ENCODE assay signal across 12 mouse cellular contexts in genomic region chrX:99225111-99225752, GRCm38 (mm10).
A peak's percentile ranks its signal among the peaks of the same experiment; 100 is the strongest.
DNase-seq lines count a peak whose midpoint lies in the region; ATAC-seq lines count a peak whose summit lies in the region.
"Had no signal": no experiment of that assay in that cellular context is flagged by ENCODE, and none has a peak within 500 bp of the region (broad histone marks: within the 10 kb centered on the region; RNA-seq: fewer than 3 reads in every experiment).

No protein-coding gene starts in this region.

- H3K36me3 ChIP-seq in heart, embryonic 14.5 days (ENCODE audit: control insufficient read depth, insufficient read depth, low read length) = no peaks in the 10 kb centered on the region
- H3K36me3 ChIP-seq in midbrain, embryonic 12.5 days = no peaks in the 10 kb centered on the region
- no peaks in the 10 kb centered on the region for H3K36me3 ChIP-seq in midbrain, embryonic 10.5 days
- no peaks in the 10 kb centered on the region for H3K36me3 ChIP-seq in forebrain, embryonic 16.5 days (ENCODE audit: control insufficient read depth, insufficient read depth)
- no peaks in the 10 kb centered on the region for H3K36me3 ChIP-seq in midbrain, embryonic 14.5 days (ENCODE audit: control insufficient read depth, insufficient read depth, low read length)

- H3K9me3 ChIP-seq in heart, embryonic 14.5 days (ENCODE audit: control insufficient read depth, low read length) = no peaks in the 10 kb centered on the region
- no peaks in the 10 kb centered on the region for H3K9me3 ChIP-seq in midbrain, embryonic 12.5 days
- no peaks in the 10 kb centered on the region for H3K9me3 ChIP-seq in midbrain, embryonic 10.5 days (replicated peaks)
- no peaks in the 10 kb centered on the region for H3K9me3 ChIP-seq in forebrain, embryonic 16.5 days (ENCODE audit: control insufficient read depth, low read length)
- no peaks in the 10 kb centered on the region for H3K9me3 ChIP-seq in midbrain, embryonic 14.5 days (ENCODE audit: control insufficient read depth, low read length)

- no peaks in the 10 kb centered on the region; the same call in 1 of the 2 replicates for H3K27me3 ChIP-seq in heart, embryonic 14.5 days (ENCODE audit: control insufficient read depth, insufficient read depth, low read length)
- H3K27me3 ChIP-seq in midbrain, embryonic 12.5 days = peaks cover 83% of the 10 kb centered on the region
- peaks cover 98% of the 10 kb centered on the region for H3K27me3 ChIP-seq in midbrain, embryonic 10.5 days (ENCODE audit: low read depth, poor library complexity, severe bottlenecking)
- H3K27me3 ChIP-seq in forebrain, embryonic 16.5 days (replicated peaks; ENCODE audit: control insufficient read depth, insufficient read depth, low read length) = no peaks in the 10 kb centered on the region
- H3K27me3 ChIP-seq in midbrain, embryonic 14.5 days (ENCODE audit: control insufficient read depth, insufficient read depth, low read length) = no peaks in the 10 kb centered on the region

- H3K4me1 ChIP-seq in heart, embryonic 14.5 days (ENCODE audit: control insufficient read depth in 2 of 2, insufficient read depth in 2 of 2, low read length in 2 of 2) = peaks cover 4 to 12% of the 10 kb centered on the region in 2 experiments; a peak in 2 of 4 replicates
- peaks cover 14% of the 10 kb centered on the region for H3K4me1 ChIP-seq in midbrain, embryonic 12.5 days
- H3K4me1 ChIP-seq in midbrain, embryonic 10.5 days = peaks cover 30% of the 10 kb centered on the region
- peaks cover 7% of the 10 kb centered on the region for H3K4me1 ChIP-seq in forebrain, embryonic 16.5 days (replicated peaks; ENCODE audit: control insufficient read depth, insufficient read depth, low read length)
- peaks cover 3% of the 10 kb centered on the region; the same call in 1 of the 2 replicates for H3K4me1 ChIP-seq in midbrain, embryonic 14.5 days (ENCODE audit: control insufficient read depth, insufficient read depth, low read length)

- H3K27ac ChIP-seq in heart, embryonic 14.5 days (replicated peaks in 1 of 2; ENCODE audit: control insufficient read depth in 1 of 2, insufficient read depth in 1 of 2, low read depth in 2 of 2, low read length in 2 of 2) = peak overlapping the region; percentile 28 to 38; a peak in 1 of 4 replicates
- H3K27ac ChIP-seq in midbrain, embryonic 12.5 days (replicated peaks) = no peak overlapping the region
- H3K27ac ChIP-seq in midbrain, embryonic 10.5 days (replicated peaks) = no peak overlapping the region
- H3K27ac ChIP-seq in forebrain, embryonic 16.5 days (ENCODE audit: low read length) = no peak overlapping the region
- H3K27ac ChIP-seq in midbrain, embryonic 14.5 days (replicated peaks; ENCODE audit: low read depth, low read length) = no peak overlapping the region
- H3K27ac ChIP-seq: gastrocnemius, adult 2 months had no signal

- ATAC-seq in heart, embryonic 14.5 days (ENCODE audit: insufficient number of reproducible peaks, insufficient read depth, low FRiP score, low read depth) = 0 out of 2 replicates have a peak, but pooled peaks have one; percentile 21
- peak; percentile 23; the same call in 1 of the 2 replicates for ATAC-seq in midbrain, embryonic 12.5 days (ENCODE audit: low FRiP score, low read depth)
- peak; percentile 67 for ATAC-seq in forebrain, embryonic 16.5 days
- peak; percentile 48; the same call in 1 of the 2 replicates for ATAC-seq in midbrain, embryonic 14.5 days (ENCODE audit: low FRiP score, low TSS enrichment)
- ATAC-seq in monocyte, adult 5-6 weeks (replicated peaks; ENCODE audit: insufficient number of reproducible peaks, low FRiP score, low TSS enrichment, poor library complexity, severe bottlenecking) = no peak
- ATAC-seq: activated CD4-positive, CD25-positive, alpha-beta regulatory T cell, adult 4 months had no signal

- no peak overlapping the region for H3K4me3 ChIP-seq in heart, embryonic 14.5 days (ENCODE audit: control insufficient read depth in 1 of 2, insufficient read depth in 1 of 2, low read depth in 1 of 2, low read length in 2 of 2)
- H3K4me3 ChIP-seq in midbrain, embryonic 12.5 days = no peak overlapping the region
- no peak overlapping the region for H3K4me3 ChIP-seq in midbrain, embryonic 10.5 days
- no peak overlapping the region for H3K4me3 ChIP-seq in forebrain, embryonic 16.5 days (replicated peaks; ENCODE audit: low read length)
- H3K4me3 ChIP-seq in midbrain, embryonic 14.5 days (replicated peaks; ENCODE audit: low read depth, low read length) = no peak overlapping the region
- H3K4me3 ChIP-seq: erythroblast, embryonic 14.5 days; gastrocnemius, adult 2 months had no signal

- 63% methylated on average over 7 of the region's 7 CpGs for WGBS in heart, embryonic 14.5 days
- 71% methylated on average over 7 of the region's 7 CpGs for WGBS in midbrain, embryonic 12.5 days
- WGBS in midbrain, embryonic 10.5 days = 84% methylated on average over 7 of the region's 7 CpGs
- WGBS in forebrain, embryonic 16.5 days = 63% methylated on average over 7 of the region's 7 CpGs
- WGBS in midbrain, embryonic 14.5 days = 60% methylated on average over 7 of the region's 7 CpGs

- no peak overlapping the region for H3K9ac ChIP-seq in heart, embryonic 14.5 days (ENCODE audit: low read length)
- no peak overlapping the region for H3K9ac ChIP-seq in midbrain, embryonic 12.5 days (replicated peaks)
- H3K9ac ChIP-seq in forebrain, embryonic 16.5 days (replicated peaks; ENCODE audit: low read depth, low read length) = no peak overlapping the region
- H3K9ac ChIP-seq in midbrain, embryonic 14.5 days (replicated peaks; ENCODE audit: low read length) = no peak overlapping the region

- no peak for DNase-seq in heart, adult 9 months (ENCODE audit: low spot score in 2 of 2)
- no peak for DNase-seq in midbrain, embryonic 10.5 days (ENCODE audit: low spot score)
- no peak for DNase-seq in midbrain, embryonic 14.5 days
- no peak for DNase-seq in thymus, postnatal 10 days (ENCODE audit: low spot score in 2 of 2)
- DNase-seq: gastrocnemius, adult 2 months; kidney, postnatal 14 days had no signal

- no peak overlapping the region for H3K4me2 ChIP-seq in heart, embryonic 14.5 days (ENCODE audit: low read length)
- H3K4me2 ChIP-seq in midbrain, embryonic 12.5 days (replicated peaks) = no peak overlapping the region
- H3K4me2 ChIP-seq in forebrain, embryonic 16.5 days (ENCODE audit: low read length) = no peak overlapping the region
- no peak overlapping the region for H3K4me2 ChIP-seq in midbrain, embryonic 14.5 days (ENCODE audit: low read length)

Comparison
In these comparisons a context has a peak if more than half of its experiments do, and no peak if none do; other contexts are left out.
1. H3K27ac ChIP-seq: peak in heart, embryonic 14.5 days (2 of 2); none in midbrain, embryonic 12.5 days (single experiment), midbrain, embryonic 10.5 days (single experiment), forebrain, embryonic 16.5 days (single experiment) and midbrain, embryonic 14.5 days (single experiment).